Mouse (Mus musculus) heart, postnatal 25 days (tissue): ENCODE results near the gene 2310061I04Rik. TPM values are rescaled to one million over a fixed set of nuclear protein-coding genes. Genes with fewer than 3 reads are reported as not detected.
"Not testable (repeated sequence)": the region's sequence is repeated elsewhere in the genome, so short reads cannot be mapped to it uniquely, and the experiment has no call there.

Source experiments
- DNase-seq: peaks from one replicate; pipeline ENCODE4 v3.0.0; 2022; ENCODE audit warnings: low spot score
- intact Hi-C: fragments of 180-260 bp; cut with DNase I; formaldehyde crosslinking; loops from one replicate; pipeline ENCODE4 v1.15.1; 2025
- total RNA-seq, 2 experiments: library from RNA; stranded (reverse); gene quantifications; 2 replicates each; pipeline ENCODE4 v1.2.3; 2021

The 2310061I04Rik gene
- total RNA-seq = 100 to 1,000 TPM; 112 to 116 TPM

DNA sequence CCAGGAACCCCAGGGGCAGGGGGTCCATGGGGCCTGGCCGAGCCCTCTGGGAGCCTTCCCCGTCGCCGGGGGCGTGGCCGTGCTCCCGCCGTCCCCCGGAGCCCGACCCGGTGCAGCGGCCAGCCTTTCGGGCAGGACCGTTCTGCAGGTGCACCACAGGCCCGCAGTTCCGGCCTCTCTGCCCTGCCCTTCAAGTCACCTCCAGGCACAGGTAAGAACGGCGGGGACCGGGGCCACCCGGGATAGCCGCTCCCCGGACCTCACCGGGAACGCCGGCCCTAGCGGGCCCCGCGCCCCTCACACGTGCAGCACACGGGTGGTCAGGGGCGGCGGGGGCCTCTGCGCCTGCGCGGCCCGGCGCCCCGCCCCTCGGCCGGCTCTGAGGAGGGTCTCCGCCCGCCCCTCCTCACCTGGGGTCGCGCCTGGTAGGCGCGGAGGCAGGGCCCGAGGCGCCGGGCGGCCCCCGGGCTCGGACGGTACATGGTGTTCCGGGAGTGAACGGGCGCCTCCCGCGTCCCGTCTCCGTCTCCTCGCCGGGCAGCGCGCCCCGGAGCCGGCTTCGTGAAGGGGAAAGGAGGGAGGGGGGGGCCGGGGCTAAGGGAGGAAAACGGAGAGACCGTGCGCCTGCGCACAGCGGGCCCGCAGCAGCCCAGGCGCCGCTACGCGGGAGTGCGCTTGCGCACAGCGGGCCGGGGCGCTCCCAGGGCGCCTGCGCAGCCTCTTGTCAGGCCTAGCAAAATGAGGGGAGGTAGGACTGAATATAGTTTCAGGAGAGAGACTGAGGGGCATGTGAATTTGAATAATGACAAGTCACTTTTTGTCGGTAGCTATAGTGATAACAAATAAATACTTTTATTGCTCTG is at the start of gene 2310061I04Rik:
Gene 2310061I04Rik (minus strand): TSS at position 651 of the 863 bp plus-strand sequence.
- intact Hi-C loops = no loop called here
- peak; percentile 85 for DNase-seq

GRCm38 (mm10) chr17:35939941-35940340 is 42.7 kb upstream of the 2310061I04Rik start:
- DNase-seq = no peak
- intact Hi-C loops = loop anchor here (10.0 kb wide), 1 partner anchor 125 kb away; no protein-coding TSS in a partner anchor

GRCm38 (mm10) chr17:35939108-35939507 is 41.9 kb upstream of the 2310061I04Rik start:
- intact Hi-C loops = loop anchor here (10.0 kb wide), 1 partner anchor 126 kb away; no protein-coding TSS in a partner anchor
- no peak for DNase-seq

DNA sequence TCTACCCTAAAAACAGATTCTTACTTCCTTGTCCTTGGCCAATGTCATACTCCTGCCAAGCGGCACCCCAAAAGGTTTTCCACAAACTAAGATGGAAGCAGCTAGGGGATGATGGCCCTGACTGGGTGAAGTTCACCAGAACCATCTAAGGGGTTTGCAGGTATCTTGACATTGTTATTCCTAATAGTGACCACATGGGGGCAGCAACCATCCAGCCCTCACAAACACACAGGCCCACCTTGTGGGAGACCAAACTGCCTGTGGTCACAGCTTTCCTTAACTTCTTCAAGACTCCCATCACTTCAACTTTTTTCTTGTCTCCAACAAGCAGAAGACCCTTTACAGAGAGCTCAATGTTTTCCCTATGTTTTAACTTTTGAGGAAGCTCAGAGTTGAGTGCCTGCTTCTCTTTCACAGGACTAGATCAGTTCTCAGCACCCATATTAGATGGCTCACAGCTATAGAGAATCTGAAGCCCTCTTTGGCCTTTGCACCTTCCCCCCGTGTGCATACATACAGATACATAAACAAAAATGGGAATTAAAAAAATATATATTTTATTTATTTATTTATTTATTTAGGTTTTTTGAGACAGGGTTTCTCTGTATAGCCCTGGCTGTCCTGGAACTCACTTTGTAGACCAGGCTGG is 40.6 kb upstream of the 2310061I04Rik start:
- intact Hi-C loops = loop anchor here (1.0 to 10.0 kb wide), 2 partner anchors 55 to 127 kb away; no protein-coding TSS in a partner anchor
- DNase-seq = no peak

GRCm38 (mm10) chr17:35935763-35936162 is 38.5 kb upstream of the 2310061I04Rik start:
- DNase-seq = not testable (repeated sequence)
- intact Hi-C loops = loop anchor here (10.0 kb wide), 1 partner anchor 129 kb away; no protein-coding TSS in a partner anchor

GRCm38 (mm10) chr17:35932608-35933007 is 35.4 kb upstream of the 2310061I04Rik start:
- intact Hi-C loops = loop anchor here (10.0 kb wide), 1 partner anchor 132 kb away; no protein-coding TSS in a partner anchor
- DNase-seq = no peak

- intact Hi-C loops = loop anchor here (10.0 kb wide), 1 partner anchor 134 kb away; no protein-coding TSS in a partner anchor
- no peak for DNase-seq
Measured at GRCm38 (mm10) chr17:35930627-35931026, 33.4 kb upstream of the 2310061I04Rik start.

GRCm38 (mm10) chr17:35929534-35929933 is 32.3 kb upstream of the 2310061I04Rik start:
- intact Hi-C loops = no loop called here
- no peak for DNase-seq

GRCm38 (mm10) chr17:35927471-35927870 is 30.2 kb upstream of the 2310061I04Rik start:
- intact Hi-C loops = no loop called here
- no peak for DNase-seq

DNA sequence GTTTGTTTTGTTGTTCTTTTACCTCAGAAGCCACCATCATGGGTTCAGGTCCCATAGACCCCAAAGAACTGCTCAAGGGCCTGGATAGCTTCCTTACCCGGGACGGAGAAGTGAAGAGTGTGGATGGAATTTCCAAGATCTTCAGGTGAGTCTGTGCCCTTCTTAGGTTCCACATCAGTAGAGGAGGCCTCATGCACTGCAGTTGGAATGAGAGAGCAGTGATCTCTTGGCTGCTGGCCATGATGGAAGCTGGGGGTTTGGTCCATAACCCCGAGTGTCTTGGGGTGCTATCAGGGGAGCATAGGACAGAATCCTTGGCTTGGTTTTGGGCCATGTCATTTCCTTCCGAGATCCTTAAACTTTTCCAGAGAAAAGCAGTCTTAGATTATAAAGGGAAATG is 26.1 kb upstream of the 2310061I04Rik start:
- no peak for DNase-seq
- intact Hi-C loops = loop anchor here (5.0 kb wide), 1 partner anchor 59 kb away; the partner anchor contains the start of gene Prr3

- no peak for DNase-seq
- intact Hi-C loops = loop anchor here (5.0 kb wide), 1 partner anchor 60 kb away; the partner anchor contains the start of gene Prr3
Measured at GRCm38 (mm10) chr17:35922566-35922965, 25.3 kb upstream of the 2310061I04Rik start.

- intact Hi-C loops = loop anchor here (2.0 to 5.0 kb wide), 2 partner anchors 47 to 61 kb away; partner anchors contain the start of genes Abcf1 and Prr3
Measured at GRCm38 (mm10) chr17:35921710-35922109, 24.5 kb upstream of the 2310061I04Rik start.

GRCm38 (mm10) chr17:35920862-35921562 is 23.8 kb upstream of the 2310061I04Rik start:
- no peak for DNase-seq
- intact Hi-C loops = loop anchor here (2.0 to 5.0 kb wide), 2 partner anchors 48 to 61 kb away; partner anchors contain the start of genes Abcf1 and Prr3

More at GRCm38 (mm10) chr17:35921710-35922109, 24.5 kb upstream of the 2310061I04Rik start:
- no peak for DNase-seq

GRCm38 (mm10) chr17:35920384-35920783 is 23.2 kb upstream of the 2310061I04Rik start:
- DNase-seq = no peak
- intact Hi-C loops = loop anchor here (2.0 to 5.0 kb wide), 2 partner anchors 48 to 62 kb away; partner anchors contain the start of genes Abcf1 and Prr3

- DNase-seq = no peak
- intact Hi-C loops = loop anchor here (2.0 to 5.0 kb wide), 3 partner anchors 49 to 83 kb away; partner anchors contain the start of genes Abcf1, Prr3 and Tubb5
Measured at GRCm38 (mm10) chr17:35919864-35920301, 22.7 kb upstream of the 2310061I04Rik start.

DNA sequence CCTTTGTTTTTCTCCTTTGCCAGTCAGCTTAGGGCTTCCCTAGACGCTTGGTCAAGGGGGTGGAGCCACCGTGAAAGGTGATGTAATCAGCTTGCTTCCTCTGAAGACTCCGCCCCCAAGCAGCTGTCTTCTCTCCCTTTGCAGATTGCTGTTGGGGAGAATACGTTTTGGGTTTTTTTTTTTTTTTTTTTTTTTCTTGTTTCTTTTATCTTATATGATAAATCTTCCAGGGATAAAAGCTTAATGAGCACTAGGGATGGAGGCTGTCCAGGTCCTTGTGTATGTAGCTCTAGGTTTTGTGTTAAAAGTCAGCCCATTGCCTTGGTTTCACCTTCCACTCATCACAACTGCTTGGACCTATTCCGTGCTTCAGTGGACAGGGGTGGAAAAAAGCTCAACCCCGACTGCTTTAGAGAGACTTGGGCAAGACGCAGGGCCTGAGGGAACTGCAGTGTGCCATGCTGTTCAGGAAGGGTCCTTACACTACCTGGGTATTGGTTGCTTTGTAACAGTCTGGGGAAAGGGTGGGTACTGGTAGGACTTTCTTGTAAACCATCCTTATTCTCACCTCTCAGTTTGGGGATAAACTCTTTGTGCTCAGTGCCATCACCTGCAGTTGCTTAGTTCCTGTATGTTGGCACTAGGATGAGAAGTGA is 22.0 kb upstream of the 2310061I04Rik start:
- intact Hi-C loops = loop anchor here (5.0 kb wide), 1 partner anchor 82 kb away; the partner anchor contains the start of gene Tubb5
- peak; percentile 92 for DNase-seq

- DNase-seq = no peak
- intact Hi-C loops = loop anchor here (5.0 kb wide), 1 partner anchor 81 kb away; the partner anchor contains the start of gene Tubb5
Measured at GRCm38 (mm10) chr17:35918276-35919059, 21.2 kb upstream of the 2310061I04Rik start.
